Mouse (Mus musculus) embryonic facial prominence, embryonic 12.5 days (tissue): Measurements from ENCODE around the gene Tbck. TPM values are rescaled to one million over a fixed set of nuclear protein-coding genes. Genes with fewer than 3 reads are reported as not detected.

Source experiments
- ATAC-seq: fragments of 200-750 bp; cut with Nextera tagmentation; 2 replicates; pipeline ENCODE4 v1.8.0; 2017; ENCODE audit not compliant: insufficient number of reproducible peaks, insufficient read depth, low FRiP score, low TSS enrichment
- H3K27ac ChIP-seq: fragments of 300-500 bp; sonication (generic); 2 replicates; pipeline ENCODE4 v1.5.1; 2016; ENCODE audit warnings: mild to moderate bottlenecking
- H3K27me3 ChIP-seq: fragments of 300-500 bp; sonication (generic); 2 replicates; pipeline ENCODE4 v1.6.1; 2016; ENCODE audit warnings: mild to moderate bottlenecking, moderate library complexity
- H3K36me3 ChIP-seq: fragments of 300-500 bp; sonication (generic); 2 replicates; pipeline ENCODE4 v1.6.1; 2016; ENCODE audit warnings: mild to moderate bottlenecking
- H3K4me1 ChIP-seq: fragments of 300-500 bp; sonication (generic); 2 replicates; pipeline ENCODE4 v1.6.1; 2016
- H3K4me2 ChIP-seq: fragments of 300-500 bp; sonication (generic); replicated peaks from 2 replicates; pipeline ENCODE4 v1.6.1; 2016; ENCODE audit warnings: mild to moderate bottlenecking, moderate library complexity
- H3K4me3 ChIP-seq: fragments of 300-500 bp; sonication (generic); 2 replicates; pipeline ENCODE4 v1.5.1; 2016; ENCODE audit warnings: mild to moderate bottlenecking
- H3K9ac ChIP-seq: fragments of 300-500 bp; sonication (generic); 2 replicates; pipeline ENCODE4 v1.6.1; 2016; ENCODE audit warnings: mild to moderate bottlenecking, moderate library complexity
- H3K9me3 ChIP-seq: fragments of 300-500 bp; sonication (generic); 2 replicates; pipeline ENCODE4 v1.6.1; 2016; ENCODE audit warnings: mild to moderate bottlenecking, moderate library complexity
- WGBS: fragments of 180-500 bp; shearing (Covaris S2); methylation state at CpG from one replicate; pipeline ENCODE4 v1.1.7; 2016; 5-methylcytosine and 5-hydroxymethylcytosine counted together
- polyA plus RNA-seq: library from polyadenylated mRNA; unstranded; fragments of >200 nt; fragmentation: Nextera tagmentation; extraction: Ambion mirVana; gene quantifications from 2 replicates; pipeline ENCODE4 v1.2.1, GENCODE M21; 2016

The Tbck gene
- polyA plus RNA-seq, 1 experiment from 2014 or later, result 31.0 TPM

- H3K4me1 ChIP-seq, result no peaks in the 10 kb centered on the region
- no peak overlapping the region for H3K4me2 ChIP-seq
- no peak for ATAC-seq
- WGBS, result 72% methylated on average over 5 of the region's 5 CpGs
- H3K27ac ChIP-seq, result no peak overlapping the region
- no peak overlapping the region for H3K9ac ChIP-seq
- no peaks in the 10 kb centered on the region for H3K9me3 ChIP-seq
- no peak overlapping the region for H3K4me3 ChIP-seq
- H3K36me3 ChIP-seq, result no peaks in the 10 kb centered on the region
- no peaks in the 10 kb centered on the region for H3K27me3 ChIP-seq
These were observed 127.8 kb downstream of the Tbck start for GRCm38 (mm10) chr3:132811791-132812190.

GRCm38 (mm10) chr3:132812356-132812755 is 128.4 kb downstream of the Tbck start:
- H3K36me3 ChIP-seq, result no peaks in the 10 kb centered on the region
- 75% methylated on average over 5 of the region's 5 CpGs for WGBS

GRCm38 (mm10) chr3:132813147-132813546 is 129.2 kb downstream of the Tbck start:
- no peaks in the 10 kb centered on the region for H3K27me3 ChIP-seq
- H3K27ac ChIP-seq, result no peak overlapping the region
- H3K9ac ChIP-seq, result no peak overlapping the region
- no peak overlapping the region for H3K4me3 ChIP-seq
- H3K4me1 ChIP-seq, result no peaks in the 10 kb centered on the region
- no peak overlapping the region for H3K4me2 ChIP-seq
- H3K36me3 ChIP-seq, result no peaks in the 10 kb centered on the region
- WGBS, result 71% methylated on average over 3 of the region's 3 CpGs
- ATAC-seq, result no peak
- H3K9me3 ChIP-seq, result no peaks in the 10 kb centered on the region

More at GRCm38 (mm10) chr3:132812356-132812755, 128.4 kb downstream of the Tbck start:
- no peak overlapping the region for H3K9ac ChIP-seq
- no peak overlapping the region for H3K27ac ChIP-seq
- no peak overlapping the region for H3K4me3 ChIP-seq
- H3K4me1 ChIP-seq, result no peaks in the 10 kb centered on the region
- H3K4me2 ChIP-seq, result no peak overlapping the region
- no peak for ATAC-seq
- H3K9me3 ChIP-seq, result no peaks in the 10 kb centered on the region
- no peaks in the 10 kb centered on the region for H3K27me3 ChIP-seq

GRCm38 (mm10) chr3:132813706-132814497 is 130.0 kb downstream of the Tbck start:
- H3K27ac ChIP-seq, result no peak overlapping the region
- ATAC-seq, result no peak
- WGBS, result 85% methylated on average over 9 of the region's 9 CpGs
- H3K4me1 ChIP-seq, result no peaks in the 10 kb centered on the region
- H3K36me3 ChIP-seq, result no peaks in the 10 kb centered on the region
- H3K27me3 ChIP-seq, result no peaks in the 10 kb centered on the region
- no peak overlapping the region for H3K9ac ChIP-seq
- no peak overlapping the region for H3K4me3 ChIP-seq
- no peak overlapping the region for H3K4me2 ChIP-seq
- no peaks in the 10 kb centered on the region for H3K9me3 ChIP-seq

- Histone ChIP-seq H3K4me2 (no peak overlapping the region), H3K36me3 (no peaks in the 10 kb centered on the region), H3K9ac (no peak overlapping the region), H3K27ac (no peak overlapping the region), H3K4me3 (no peak overlapping the region), H3K27me3 (no peaks in the 10 kb centered on the region), H3K4me1 (no peaks in the 10 kb centered on the region), H3K9me3 (no peaks in the 10 kb centered on the region)
- ATAC-seq, result no peak
- 87% methylated on average over 10 of the region's 10 CpGs for WGBS
These were observed 131.0 kb downstream of the Tbck start for GRCm38 (mm10) chr3:132814791-132815496.

- Histone ChIP-seq H3K4me1 (no peaks in the 10 kb centered on the region), H3K36me3 (no peaks in the 10 kb centered on the region), H3K4me3 (no peak overlapping the region), H3K27ac (no peak overlapping the region), H3K9me3 (no peaks in the 10 kb centered on the region), H3K27me3 (no peaks in the 10 kb centered on the region), H3K4me2 (no peak overlapping the region), H3K9ac (no peak overlapping the region)
- WGBS, result 89% methylated on average over 4 of the region's 4 CpGs
- ATAC-seq, result no peak
These were observed 131.8 kb downstream of the Tbck start for GRCm38 (mm10) chr3:132815497-132816326.

GRCm38 (mm10) chr3:132819408-132819807 is 135.5 kb downstream of the Tbck start:
- no peak overlapping the region for H3K4me3 ChIP-seq
- H3K9me3 ChIP-seq, result no peaks in the 10 kb centered on the region
- H3K4me1 ChIP-seq, result no peaks in the 10 kb centered on the region
- H3K4me2 ChIP-seq, result no peak overlapping the region
- no peak overlapping the region for H3K9ac ChIP-seq
- ATAC-seq, result no peak
- WGBS, result 82% methylated on average over 2 of the region's 2 CpGs
- H3K36me3 ChIP-seq, result no peaks in the 10 kb centered on the region
- H3K27ac ChIP-seq, result no peak overlapping the region
- no peaks in the 10 kb centered on the region for H3K27me3 ChIP-seq

GRCm38 (mm10) chr3:132831179-132831873 is 147.4 kb downstream of the Tbck start:
- no peak overlapping the region for H3K4me2 ChIP-seq
- no peak overlapping the region for H3K27ac ChIP-seq
- no peak overlapping the region for H3K4me3 ChIP-seq
- H3K27me3 ChIP-seq, result no peaks in the 10 kb centered on the region
- no peak for ATAC-seq
- WGBS, result 80% methylated on average over 16 of the region's 16 CpGs
- H3K4me1 ChIP-seq, result no peaks in the 10 kb centered on the region
- no peak overlapping the region for H3K9ac ChIP-seq
- no peaks in the 10 kb centered on the region for H3K9me3 ChIP-seq
- peaks cover 4% of the 10 kb centered on the region; the same call in 1 of the 2 replicates for H3K36me3 ChIP-seq

GRCm38 (mm10) chr3:132835118-132835794 is 151.3 kb downstream of the Tbck start:
- no peak for ATAC-seq
- WGBS, result 82% methylated on average over 6 of the region's 6 CpGs
- Histone ChIP-seq H3K36me3 (peaks cover 15% of the 10 kb centered on the region), H3K27me3 (no peaks in the 10 kb centered on the region), H3K9me3 (no peaks in the 10 kb centered on the region), H3K4me2 (no peak overlapping the region), H3K4me1 (no peaks in the 10 kb centered on the region), H3K9ac (no peak overlapping the region), H3K4me3 (no peak overlapping the region), H3K27ac (no peak overlapping the region)

GRCm38 (mm10) chr3:132837134-132837533 is 153.2 kb downstream of the Tbck start:
- Histone ChIP-seq H3K4me3 (no peak overlapping the region), H3K27me3 (no peaks in the 10 kb centered on the region), H3K4me1 (no peaks in the 10 kb centered on the region), H3K9me3 (no peaks in the 10 kb centered on the region), H3K9ac (no peak overlapping the region), H3K4me2 (no peak overlapping the region), H3K36me3 (peaks cover 14% of the 10 kb centered on the region), H3K27ac (no peak overlapping the region)
- no peak for ATAC-seq
- 88% methylated on average over 4 of the region's 4 CpGs for WGBS
